ENCODE assay signal across 28 mouse cellular contexts in genomic region chr5:66027206-66027605, GRCm38 (mm10). TPM values are rescaled to one million over a fixed set of nuclear protein-coding genes. Genes with fewer than 3 reads are reported as not detected.
DNase-seq lines count a peak whose midpoint lies in the region; TF ChIP-seq lines count a peak whose summit lies in the region.
"Had no signal": no experiment of that assay in that cellular context is flagged by ENCODE, and none has a peak within 500 bp of the region (broad histone marks: within the 10 kb centered on the region; RNA-seq: fewer than 3 reads in every experiment).

No protein-coding gene starts in this region.

- H3K4me3 ChIP-seq in E14TG2a.4 (replicated peaks; ENCODE audit: low read length), result peak overlapping the region; percentile 65
- H3K4me3 ChIP-seq in ES-Bruce4 (ENCODE audit: low read depth, low read length), result peak overlapping the region; percentile 28; the same call in 1 of the 2 replicates
- H3K4me3 ChIP-seq in ES-E14 (ENCODE audit: insufficient read depth in 1 of 2, low read depth in 1 of 2, low read length in 2 of 2, poor library complexity in 1 of 2, severe bottlenecking in 1 of 2), result peak overlapping the region in 1 of 2 experiments; percentile 37; a peak in 3 of 4 replicates
- H3K4me3 ChIP-seq: embryonic facial prominence, embryonic 13.5 days; embryonic facial prominence, embryonic 15.5 days; erythroblast, embryonic 14.5 days; forebrain, embryonic 10.5 days; forebrain, embryonic 12.5 days had no signal

- TF ChIP-seq POLR2A in ES-Bruce4 (IDR thresholded peaks at IDR 0.05; ENCODE audit: insufficient read depth, low read length), result no peak

- peaks cover 47% of the 10 kb centered on the region for H3K27me3 ChIP-seq in E14TG2a.4 (ENCODE audit: insufficient read depth, low read length)
- H3K27me3 ChIP-seq in ES-Bruce4 (ENCODE audit: control insufficient read depth, insufficient read depth, low read length, poor library complexity, severe bottlenecking), result no peaks in the 10 kb centered on the region
- H3K27me3 ChIP-seq: embryonic facial prominence, embryonic 13.5 days; embryonic facial prominence, embryonic 15.5 days; forebrain, embryonic 12.5 days had no signal

- no peak for DNase-seq in ES-E14 (ENCODE audit: low read depth, low spot score)
- DNase-seq in ZHBTc4 (ENCODE audit: low read depth, low spot score), result peak; percentile 57
- no peak for DNase-seq in right cerebral cortex, postnatal 10 days (ENCODE audit: low spot score in 2 of 2)
- no peak for DNase-seq in right cerebral cortex, postnatal 25 days
- no peak for DNase-seq in c-Kit-positive CD71-positive TER-119-positive erythroid progenitor cells, embryonic 14.5 days (ENCODE audit: low spot score)
- DNase-seq: adrenal gland, adult 8-10 months; adrenal gland, postnatal 14 days; adrenal gland, postnatal 36 days; cerebellum, adult 11 months; cerebellum, adult 18-20 months; cerebellum, adult 8-10 months; cerebellum, adult 9-11 months; cerebellum, postnatal 14 days; cerebellum, postnatal 36 days; embryo, embryonic 11 days had no signal

- H3K4me1 ChIP-seq in E14TG2a.4 (replicated peaks; ENCODE audit: low read depth, low read length) (peaks cover 33% of the 10 kb centered on the region), ES-Bruce4 (ENCODE audit: control insufficient read depth, insufficient read depth, low read length) (no peaks in the 10 kb centered on the region), ES-E14 (ENCODE audit: control insufficient read depth in 2 of 2, insufficient read depth in 2 of 2, low read length in 2 of 2, poor library complexity in 1 of 2) (peaks cover 0 to 3% of the 10 kb centered on the region in 2 experiments; a peak in 1 of 4 replicates)
- H3K4me1 ChIP-seq: embryonic facial prominence, embryonic 13.5 days; embryonic facial prominence, embryonic 15.5 days; forebrain, embryonic 10.5 days; forebrain, embryonic 12.5 days had no signal

- H3K36me3 ChIP-seq in E14TG2a.4 (ENCODE audit: insufficient read depth, low read length), result peaks cover 33% of the 10 kb centered on the region
- H3K36me3 ChIP-seq in ES-Bruce4 (ENCODE audit: control insufficient read depth, insufficient read depth, low read length, poor library complexity, severe bottlenecking), result peaks cover 6% of the 10 kb centered on the region
- H3K36me3 ChIP-seq in ES-E14 (ENCODE audit: control insufficient read depth, insufficient read depth, low read length, poor library complexity, severe bottlenecking), result peaks cover 12% of the 10 kb centered on the region; the same call in 1 of the 2 replicates

- no peak for TF ChIP-seq EP300 in ES-Bruce4 (IDR thresholded peaks at IDR 0.05; ENCODE audit: insufficient read depth, low read depth, low read length)

- H3K9ac ChIP-seq in ES-Bruce4 (ENCODE audit: low read depth, poor library complexity, severe bottlenecking), result no peak overlapping the region
- H3K9ac ChIP-seq in ES-E14 (ENCODE audit: insufficient read depth, low read depth, low read length, poor library complexity, severe bottlenecking), result no peak overlapping the region
- H3K9ac ChIP-seq: embryonic facial prominence, embryonic 13.5 days; embryonic facial prominence, embryonic 15.5 days; forebrain, embryonic 12.5 days had no signal

- H3K9me3 ChIP-seq in E14TG2a.4 (ENCODE audit: low read length), result no peaks in the 10 kb centered on the region
- H3K9me3 ChIP-seq in ES-Bruce4 (replicated peaks; ENCODE audit: control insufficient read depth, insufficient read depth, low read length, poor library complexity, severe bottlenecking), result no peaks in the 10 kb centered on the region
- no peaks in the 10 kb centered on the region for H3K9me3 ChIP-seq in ES-E14 (ENCODE audit: control insufficient read depth, insufficient read depth, low read depth, low read length)

- H3K27ac ChIP-seq in ES-Bruce4 (ENCODE audit: insufficient read depth, low read length), result no peak overlapping the region
- H3K27ac ChIP-seq in ES-E14 (ENCODE audit: insufficient read depth, low read depth, low read length, poor library complexity, severe bottlenecking), result no peak overlapping the region
- H3K27ac ChIP-seq: embryonic facial prominence, embryonic 13.5 days; embryonic facial prominence, embryonic 15.5 days; forebrain, embryonic 10.5 days; forebrain, embryonic 12.5 days had no signal

- TF ChIP-seq CTCF in E14TG2a.4 (conservative IDR thresholded peaks at IDR 0.05; ENCODE audit: low read length) (0 out of 2 replicates have a peak, but pooled peaks have one; percentile 2), ES-Bruce4 (IDR thresholded peaks at IDR 0.05; ENCODE audit: low read depth, low read length) (no peak)

- in situ Hi-C loops in ES-E14 (cut with MboI; ENCODE audit: low sequenced_read_pairs in 2 of 2, unreplicated experiment in 2 of 2), result no loop called here

TF ChIP-seq in ES-E14, 5 proteins besides CTCF, POLR2A, EP300 and RAD21:
- TF ChIP-seq HCFC1 (IDR thresholded peaks at IDR 0.05; ENCODE audit: borderline replicate concordance, insufficient read depth, low read length) (no peak), CHD2 (IDR thresholded peaks at IDR 0.05; ENCODE audit: low read depth, low read length) (no peak), ZNF384 (IDR thresholded peaks at IDR 0.05; ENCODE audit: low read depth, low read length) (peak; percentile 54; the same call in 1 of the 2 replicates)

RNA-seq across cellular contexts. Expression of gene 9130230L23Rik, which starts 23.1 kb away (rescaled TPM):
- polyA plus RNA-seq in ES-Bruce4 (2011; ENCODE audit: insufficient read depth, insufficient read length, low read depth, missing spikeins), result 0.67 and 2.3 TPM in 2 replicates
- total RNA-seq in ES-E14 (2012; rRNA removed), result 0.36 and 0.74 TPM in 2 replicates
- total RNA-seq: MEL had no signal
- polyA plus RNA-seq: C2C12; embryonic facial prominence, embryonic 11.5 days; embryonic facial prominence, embryonic 13.5 days; erythroblast, embryonic 14.5 days; forebrain, embryonic 10.5 days; forebrain, embryonic 14.5 days; forebrain, embryonic 16.5 days; frontal cortex, adult 2 months had no signal
